Mouse (Mus musculus) kidney, postnatal 14 days (tissue): ENCODE measurements at regions not wholly inside any gene's neighbourhood (a gene's known extent, or its start where the extent isn't known, plus 50 kb on each side); places are given as distances from the start of the nearest gene placed in this dataset.
"Not testable (repeated sequence)": the region's sequence is repeated elsewhere in the genome, so short reads cannot be mapped to it uniquely, and the experiment has no call there.

Experiments used
- DNase-seq: peaks from one replicate; pipeline ENCODE4 v3.0.0; 2022; ENCODE audit warnings: mixed read lengths

- DNase-seq: peak; percentile 88
These were observed 73.7 kb downstream of the Cpn2 start for GRCm38 (mm10) chr16:30193294-30194261.

GRCm38 (mm10) chr16:30194836-30195235 lies 72.5 kb downstream of the Cpn2 start:
- DNase-seq: peak; percentile 39

- not testable (repeated sequence) for DNase-seq
These were observed 71.4 kb downstream of the Cpn2 start for GRCm38 (mm10) chr16:30195859-30196258.

- peak; percentile 45 for DNase-seq
These were observed 69.9 kb downstream of the Cpn2 start for GRCm38 (mm10) chr16:30197351-30197750.

- DNase-seq: no peak
These were observed 67.5 kb downstream of the Cpn2 start for GRCm38 (mm10) chr16:30199836-30200235.

GRCm38 (mm10) chr16:30204144-30204543 lies 63.2 kb downstream of the Cpn2 start:
- DNase-seq: no peak

GRCm38 (mm10) chr16:30205314-30205815 lies 61.9 kb downstream of the Cpn2 start:
- DNase-seq: no peak

- DNase-seq: no peak
These were observed 61.4 kb downstream of the Cpn2 start for GRCm38 (mm10) chr16:30205816-30206356.
